Mouse (Mus musculus) spleen, postnatal 4 days (tissue): ENCODE data around the gene Olfr974.
"Not testable (repeated sequence)": the region's sequence is repeated elsewhere in the genome, so short reads cannot be mapped to it uniquely, and the experiment has no call there.

ENCODE experiments used
- DNase-seq, 2 experiments: peaks; one replicate each; pipeline ENCODE4 v3.0.0; 2022; ENCODE audit warnings: low spot score in 2 of 2

Gene Olfr974

GRCm38 (mm10) chr9:39937201-39937600 is at the start of gene Olfr974:
Gene Olfr974, plus strand, starts transcription at chr9:39937501.
- no peak for DNase-seq

DNA sequence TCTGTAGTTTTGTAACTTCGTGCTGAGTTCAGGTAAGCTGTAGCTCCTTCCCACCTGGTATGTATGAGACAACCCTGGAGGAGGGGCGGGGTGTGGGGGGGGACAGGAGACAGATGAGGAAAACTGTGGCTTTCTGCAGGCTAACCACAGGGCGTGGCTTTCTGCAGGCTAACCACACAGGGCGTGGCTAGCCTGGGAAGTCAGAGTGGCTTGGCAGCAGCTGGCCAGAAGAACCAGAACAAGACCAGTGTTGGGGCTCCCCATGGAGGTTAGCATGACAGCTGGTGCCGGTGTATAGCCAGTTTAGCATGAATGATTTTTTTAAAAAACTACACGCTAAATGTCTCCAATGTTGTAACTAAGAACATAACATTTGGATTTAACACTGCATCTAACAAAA is 32.2 kb upstream of the Olfr974 start:
- DNase-seq = no peak

- no peak for DNase-seq
These were observed 30.3 kb upstream of the Olfr974 start, which contains the start of gene Olfr229 for GRCm38 (mm10) chr9:39907036-39907435. Gene Olfr229, plus strand, starts transcription at chr9:39907336.

GRCm38 (mm10) chr9:39909939-39910338 is 27.4 kb upstream of the Olfr974 start:
- DNase-seq = no peak

DNA sequence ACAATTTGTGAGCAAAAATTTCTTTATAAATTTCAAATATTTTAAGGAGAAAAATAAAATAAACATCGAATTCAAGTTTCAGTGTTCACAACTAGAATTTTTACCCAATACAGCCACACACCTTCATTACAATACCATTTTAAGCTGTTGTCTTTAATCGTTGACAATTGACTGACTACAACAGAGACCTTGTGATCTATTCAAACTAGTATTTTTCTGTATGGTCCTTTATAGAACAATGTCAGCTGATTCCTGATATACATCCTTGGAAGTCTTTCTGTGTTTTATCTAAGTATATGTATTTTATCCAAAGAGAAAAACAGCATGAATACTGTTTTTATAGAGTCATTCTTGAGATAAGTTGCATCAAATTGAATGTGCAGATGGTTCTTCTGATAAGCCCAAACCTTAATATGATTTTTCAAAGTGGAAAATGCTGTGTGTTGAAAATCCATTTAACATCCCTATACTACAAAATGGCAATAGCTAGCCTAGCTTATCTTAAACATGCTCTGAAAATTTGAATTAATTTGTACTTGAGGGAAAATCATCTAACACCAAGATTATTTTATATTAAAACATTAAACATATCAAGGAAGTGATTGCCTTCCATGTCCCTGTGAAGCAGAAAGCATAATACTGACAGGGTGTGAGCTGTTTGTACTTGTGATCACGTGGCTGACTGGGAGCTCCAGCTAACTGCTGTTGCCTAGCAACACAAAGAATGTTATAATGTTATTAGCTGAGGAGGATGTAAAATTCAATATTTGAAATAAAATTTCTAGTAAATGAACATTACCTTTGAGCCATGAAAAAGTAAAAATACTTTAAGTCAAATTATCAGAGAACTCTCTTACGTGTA is 9.1 kb upstream of the Olfr974 start:
- DNase-seq = not testable (repeated sequence)

- DNase-seq = not testable (repeated sequence)
These were observed 8.5 kb upstream of the Olfr974 start for GRCm38 (mm10) chr9:39928837-39929236.

DNA sequence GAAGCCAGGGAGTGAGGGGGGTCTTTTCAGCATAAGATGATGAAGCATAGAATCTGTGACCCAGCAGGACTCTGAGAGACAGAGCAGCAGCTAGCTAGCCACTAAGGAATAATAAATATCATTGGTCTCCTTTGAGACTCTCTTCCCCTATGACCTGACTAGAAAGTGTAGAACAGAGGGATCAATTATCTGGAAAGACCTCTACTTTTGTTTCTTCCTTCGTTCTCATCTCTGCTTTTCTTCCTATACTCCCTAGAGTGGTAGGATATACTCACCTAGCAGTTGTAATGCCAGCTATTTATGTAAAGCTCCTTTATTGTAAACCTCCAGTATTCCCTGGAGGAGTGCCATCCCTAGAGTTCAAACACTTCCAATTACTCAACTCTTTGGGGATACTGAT is 14.6 kb downstream of the Olfr974 start, which contains the start of gene Olfr975:
Gene Olfr975 (minus strand): TSS at position 101 of the 400 bp plus-strand sequence.
- DNase-seq = no peak

- DNase-seq = not testable (repeated sequence)
These were observed 23.7 kb downstream of the Olfr974 start, which contains the start of gene Olfr976 for GRCm38 (mm10) chr9:39961033-39961432. Gene Olfr976, minus strand, starts transcription at chr9:39961133.

- not testable (repeated sequence) for DNase-seq
These were observed 39.4 kb downstream of the Olfr974 start for GRCm38 (mm10) chr9:39976581-39977145.

- DNase-seq = no peak
These were observed 54.5 kb downstream of the Olfr974 start, which contains the start of gene Olfr978 for GRCm38 (mm10) chr9:39991813-39992212. Gene Olfr978, plus strand, starts transcription at chr9:39992113.
